Mouse (Mus musculus): Measurements from ENCODE around the gene Eif4g3. TPM values are rescaled to one million over a fixed set of nuclear protein-coding genes. Genes with fewer than 3 reads are reported as not detected.

Eif4g3 gene
- 251 and 280 TPM in 2 replicates for polyA plus RNA-seq (2012; rRNA removed)

DNA sequence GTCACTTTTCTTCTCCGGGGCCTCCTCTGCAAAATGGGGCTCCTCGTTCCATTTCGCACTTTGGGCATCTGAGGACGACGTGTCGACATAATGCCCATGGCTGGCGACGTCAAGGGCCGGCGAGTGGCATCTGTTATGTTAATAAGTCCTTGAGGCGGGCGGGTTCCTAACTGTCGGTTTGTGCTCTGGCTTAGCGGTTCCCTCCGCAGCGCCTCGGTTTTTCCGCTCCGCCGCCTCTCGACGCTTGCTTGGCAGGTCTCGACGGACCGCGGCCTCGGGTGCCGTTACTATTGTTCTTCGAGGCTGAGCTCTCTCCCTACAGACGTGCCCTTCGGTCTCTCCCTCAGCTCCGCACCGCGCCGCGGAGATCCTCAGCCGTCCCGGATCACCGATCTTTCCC lies at the start of gene Eif4g3:
Gene Eif4g3, plus strand, starts transcription at position 133 of the 400 bp plus-strand sequence.
- Histone ChIP-seq H3K4me3 (ENCODE audit: control insufficient read depth, low read depth, low read length) (peak within 1 kb of the TSS; percentile 99), H3K4me1 (ENCODE audit: control insufficient read depth, insufficient read depth, low read length) (no peaks in the 10 kb centered on the region; the same call in none of the 2 replicates), H3K27ac (ENCODE audit: control insufficient read depth, insufficient read depth, low read depth, low read length) (peak within 1 kb of the TSS; percentile 99), H3K27me3 (ENCODE audit: control insufficient read depth, insufficient read depth, low read length) (no peaks in the 10 kb centered on the region), H3K36me3 (ENCODE audit: control insufficient read depth, insufficient read depth, low read length) (peaks cover 1% of the 10 kb centered on the region)
- TF ChIP-seq POLR2A (IDR thresholded peaks at IDR 0.05; ENCODE audit: control insufficient read depth, low read depth, low read length) (0 out of 2 replicates have a peak, but pooled peaks have one; percentile 30), CTCF (IDR thresholded peaks at IDR 0.05; ENCODE audit: control insufficient read depth, insufficient read depth, insufficient replicate concordance, low read depth, low read length) (no peak)

DNA sequence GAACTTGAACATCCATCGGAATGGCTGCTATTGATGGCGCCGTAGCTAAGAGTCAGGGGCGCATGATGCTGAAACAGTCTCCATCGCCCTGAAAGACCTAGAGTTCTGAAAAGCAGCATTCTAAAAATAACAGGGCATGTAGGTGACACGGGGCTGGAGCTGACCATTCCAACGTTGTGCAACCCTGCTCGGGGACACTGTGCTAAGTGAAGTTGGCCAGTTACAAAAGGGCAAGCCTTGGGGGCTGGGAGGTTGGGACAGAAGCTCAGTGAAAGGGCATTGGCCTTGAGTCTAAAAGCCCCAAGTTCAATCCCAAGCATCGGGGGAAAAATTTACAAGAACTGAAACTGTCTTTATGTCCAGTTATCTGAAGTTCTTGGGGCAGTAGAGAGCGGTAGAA lies 49.3 kb upstream of the Eif4g3 start:
- no peaks in the 10 kb centered on the region for H3K27me3 ChIP-seq (ENCODE audit: control insufficient read depth, insufficient read depth, low read length)
- TF ChIP-seq POLR2A (IDR thresholded peaks at IDR 0.05; ENCODE audit: control insufficient read depth, low read depth, low read length) (no peak), CTCF (IDR thresholded peaks at IDR 0.05; ENCODE audit: control insufficient read depth, insufficient read depth, insufficient replicate concordance, low read depth, low read length) (no peak)
- no peak overlapping the region for H3K4me3 ChIP-seq (ENCODE audit: control insufficient read depth, low read depth, low read length)
- no peaks in the 10 kb centered on the region for H3K36me3 ChIP-seq (ENCODE audit: control insufficient read depth, insufficient read depth, low read length)
- H3K4me1 ChIP-seq (ENCODE audit: control insufficient read depth, insufficient read depth, low read length): peaks cover 5% of the 10 kb centered on the region
- no peak overlapping the region for H3K27ac ChIP-seq (ENCODE audit: control insufficient read depth, insufficient read depth, low read depth, low read length)

DNA sequence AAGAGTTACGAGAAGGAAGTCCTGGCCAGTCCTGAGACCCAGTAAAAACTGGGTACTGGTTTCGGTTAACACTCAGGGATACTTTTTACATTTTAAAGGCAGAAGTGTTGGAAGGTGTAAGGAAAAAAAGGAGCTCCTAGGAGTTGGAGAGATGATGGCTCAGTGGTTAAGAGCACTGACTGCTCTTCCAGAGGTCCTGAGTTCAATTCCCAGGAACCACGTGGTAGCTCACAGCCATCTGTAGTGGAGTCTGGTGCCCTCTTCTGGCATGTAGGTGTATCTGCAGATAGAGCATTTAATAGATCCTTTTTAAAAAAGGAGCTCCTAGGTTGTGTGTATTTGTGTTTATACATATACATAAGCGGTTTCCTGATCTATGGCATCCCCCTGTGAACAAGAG lies 47.4 kb upstream of the Eif4g3 start:
- H3K36me3 ChIP-seq (ENCODE audit: control insufficient read depth, insufficient read depth, low read length): no peaks in the 10 kb centered on the region
- H3K4me1 ChIP-seq (ENCODE audit: control insufficient read depth, insufficient read depth, low read length): peaks cover 5% of the 10 kb centered on the region
- no peak overlapping the region for H3K27ac ChIP-seq (ENCODE audit: control insufficient read depth, insufficient read depth, low read depth, low read length)
- no peak overlapping the region for H3K4me3 ChIP-seq (ENCODE audit: control insufficient read depth, low read depth, low read length)
- TF ChIP-seq POLR2A (IDR thresholded peaks at IDR 0.05; ENCODE audit: control insufficient read depth, low read depth, low read length): no peak
- no peak for TF ChIP-seq CTCF (IDR thresholded peaks at IDR 0.05; ENCODE audit: control insufficient read depth, insufficient read depth, insufficient replicate concordance, low read depth, low read length)
- no peaks in the 10 kb centered on the region for H3K27me3 ChIP-seq (ENCODE audit: control insufficient read depth, insufficient read depth, low read length)

DNA sequence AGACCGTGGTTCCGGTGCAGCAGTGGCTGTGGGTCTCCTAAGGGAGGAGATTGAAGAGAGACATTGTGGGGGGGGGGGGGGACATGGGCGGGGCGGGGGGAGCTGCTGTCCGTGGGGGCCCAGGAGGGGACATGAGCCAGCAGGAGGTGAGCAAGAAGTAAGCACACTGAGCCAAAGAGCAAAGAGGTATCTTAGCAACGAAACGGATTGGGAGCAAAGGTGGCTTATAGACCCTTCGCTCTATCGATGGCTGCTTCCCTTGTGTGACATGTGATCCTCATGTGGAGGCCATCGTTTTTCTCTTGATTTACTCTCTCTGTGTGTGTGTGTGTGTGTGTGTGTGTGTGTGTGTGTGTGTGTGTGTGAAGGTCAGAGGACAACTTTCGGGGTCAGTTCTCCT lies 46.4 kb upstream of the Eif4g3 start:
- TF ChIP-seq POLR2A (IDR thresholded peaks at IDR 0.05; ENCODE audit: control insufficient read depth, low read depth, low read length): no peak
- TF ChIP-seq CTCF (IDR thresholded peaks at IDR 0.05; ENCODE audit: control insufficient read depth, insufficient read depth, insufficient replicate concordance, low read depth, low read length): no peak
- Histone ChIP-seq H3K27ac (ENCODE audit: control insufficient read depth, insufficient read depth, low read depth, low read length) (no peak overlapping the region), H3K27me3 (ENCODE audit: control insufficient read depth, insufficient read depth, low read length) (no peaks in the 10 kb centered on the region), H3K4me1 (ENCODE audit: control insufficient read depth, insufficient read depth, low read length) (peaks cover 7% of the 10 kb centered on the region), H3K4me3 (ENCODE audit: control insufficient read depth, low read depth, low read length) (no peak overlapping the region), H3K36me3 (ENCODE audit: control insufficient read depth, insufficient read depth, low read length) (no peaks in the 10 kb centered on the region)

DNA sequence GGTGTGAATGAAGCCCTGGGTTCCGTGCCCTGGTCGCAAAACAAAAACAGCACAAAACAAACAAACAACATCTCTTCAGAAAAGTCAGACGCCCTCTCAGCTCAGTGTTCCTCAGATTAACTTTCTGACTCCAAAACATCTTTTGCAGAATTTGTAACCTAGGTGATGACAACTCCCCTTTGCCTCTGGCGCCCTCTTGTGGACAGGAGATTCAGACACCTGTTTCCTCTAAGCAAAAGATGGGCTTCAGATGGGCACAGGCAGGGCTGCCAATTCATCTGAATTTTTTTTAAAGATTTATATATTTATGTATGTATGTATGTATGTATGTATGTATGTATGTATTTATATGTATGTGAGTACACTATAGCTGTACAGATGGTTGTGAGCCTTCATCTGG lies 40.0 kb upstream of the Eif4g3 start:
- H3K27me3 ChIP-seq (ENCODE audit: control insufficient read depth, insufficient read depth, low read length): no peaks in the 10 kb centered on the region
- no peak overlapping the region for H3K27ac ChIP-seq (ENCODE audit: control insufficient read depth, insufficient read depth, low read depth, low read length)
- TF ChIP-seq CTCF (IDR thresholded peaks at IDR 0.05; ENCODE audit: control insufficient read depth, insufficient read depth, insufficient replicate concordance, low read depth, low read length) (peak; percentile 60; the same call in 1 of the 2 replicates), POLR2A (IDR thresholded peaks at IDR 0.05; ENCODE audit: control insufficient read depth, low read depth, low read length) (no peak)
- no peak overlapping the region for H3K4me3 ChIP-seq (ENCODE audit: control insufficient read depth, low read depth, low read length)
- no peaks in the 10 kb centered on the region for H3K36me3 ChIP-seq (ENCODE audit: control insufficient read depth, insufficient read depth, low read length)
- peaks cover 3% of the 10 kb centered on the region; the same call in 1 of the 2 replicates for H3K4me1 ChIP-seq (ENCODE audit: control insufficient read depth, insufficient read depth, low read length)

- no peaks in the 10 kb centered on the region for H3K27me3 ChIP-seq (ENCODE audit: control insufficient read depth, insufficient read depth, low read length)
- no peak overlapping the region for H3K27ac ChIP-seq (ENCODE audit: control insufficient read depth, insufficient read depth, low read depth, low read length)
- H3K36me3 ChIP-seq (ENCODE audit: control insufficient read depth, insufficient read depth, low read length): no peaks in the 10 kb centered on the region
- peaks cover 3% of the 10 kb centered on the region; the same call in 1 of the 2 replicates for H3K4me1 ChIP-seq (ENCODE audit: control insufficient read depth, insufficient read depth, low read length)
- no peak overlapping the region for H3K4me3 ChIP-seq (ENCODE audit: control insufficient read depth, low read depth, low read length)
- TF ChIP-seq CTCF (IDR thresholded peaks at IDR 0.05; ENCODE audit: control insufficient read depth, insufficient read depth, insufficient replicate concordance, low read depth, low read length): no peak
- no peak for TF ChIP-seq POLR2A (IDR thresholded peaks at IDR 0.05; ENCODE audit: control insufficient read depth, low read depth, low read length)
These were observed 38.6 kb upstream of the Eif4g3 start for GRCm38 (mm10) chr4:137954184-137954583.

DNA sequence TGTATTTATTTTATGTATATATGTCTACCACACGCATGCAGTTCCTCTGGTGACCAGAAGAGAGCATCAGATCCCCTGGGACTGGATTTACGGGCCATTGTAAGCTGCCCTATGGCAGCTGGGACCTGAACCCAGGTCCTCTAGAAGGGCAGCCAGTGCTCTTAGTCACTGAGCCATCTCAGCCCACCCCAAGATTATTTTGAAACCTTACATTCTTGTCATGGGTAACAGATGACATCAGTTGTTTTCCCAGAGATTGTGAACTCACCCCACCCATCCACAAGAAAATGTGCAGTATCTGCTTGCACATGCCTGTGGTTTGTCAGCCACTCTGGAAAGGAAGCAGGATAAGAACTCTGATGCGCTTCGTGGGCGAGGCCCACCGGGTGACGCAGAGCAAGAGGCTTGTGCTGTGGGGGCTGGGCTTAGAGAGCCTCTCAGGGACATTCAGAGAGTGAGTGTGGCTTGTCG lies 37.9 kb upstream of the Eif4g3 start:
- Histone ChIP-seq H3K27ac (ENCODE audit: control insufficient read depth, insufficient read depth, low read depth, low read length) (no peak overlapping the region), H3K4me1 (ENCODE audit: control insufficient read depth, insufficient read depth, low read length) (peaks cover 3% of the 10 kb centered on the region; the same call in 1 of the 2 replicates), H3K4me3 (ENCODE audit: control insufficient read depth, low read depth, low read length) (no peak overlapping the region), H3K36me3 (ENCODE audit: control insufficient read depth, insufficient read depth, low read length) (no peaks in the 10 kb centered on the region), H3K27me3 (ENCODE audit: control insufficient read depth, insufficient read depth, low read length) (no peaks in the 10 kb centered on the region)
- TF ChIP-seq CTCF (IDR thresholded peaks at IDR 0.05; ENCODE audit: control insufficient read depth, insufficient read depth, insufficient replicate concordance, low read depth, low read length) (0 out of 2 replicates have a peak, but pooled peaks have one; percentile 14), POLR2A (IDR thresholded peaks at IDR 0.05; ENCODE audit: control insufficient read depth, low read depth, low read length) (no peak)
